Mouse (Mus musculus) bone marrow, adult 2 months (tissue): ENCODE data around the gene Exoc4. TPM values are rescaled to one million over a fixed set of nuclear protein-coding genes. Genes with fewer than 3 reads are reported as not detected.

Experiments used
- H3K27ac ChIP-seq: fragments of 200-500 bp; 2 replicates; pipeline ENCODE4 v1.5.1; 2012; ENCODE audit warnings: low read depth, mild to moderate bottlenecking, control low read depth, inconsistent platforms, low read length; ENCODE audit not compliant: control insufficient read depth, poor library complexity, insufficient read depth
- H3K4me1 ChIP-seq: fragments of 200-500 bp; 2 replicates; pipeline ENCODE4 v1.6.1; 2011; ENCODE audit warnings: low read length; ENCODE audit not compliant: control insufficient read depth, insufficient read depth
- H3K4me3 ChIP-seq: fragments of 200-500 bp; replicated peaks from 2 replicates; pipeline ENCODE3; 2011; ENCODE audit warnings: mild to moderate bottlenecking, low read depth, low read length, control low read depth; ENCODE audit not compliant: control insufficient read depth
- CTCF ChIP-seq: fragments of 200-500 bp; IDR thresholded peaks from 2 replicates; pipeline ENCODE4 v1.5.1; 2011; ENCODE audit warnings: low read length, control low read depth; ENCODE audit not compliant: control insufficient read depth, insufficient read depth
- POLR2A ChIP-seq: fragments of 200-500 bp; IDR thresholded peaks from 2 replicates; pipeline ENCODE4 v1.6.1; 2011; ENCODE audit warnings: low read depth, mild to moderate bottlenecking, control low read depth, low read length, borderline replicate concordance; ENCODE audit not compliant: control insufficient read depth
- WGBS: fragments of 180-500 bp; shearing (Covaris S2); methylation state at CpG from one replicate; pipeline ENCODE4 v1.1.7; 2018; 5-methylcytosine and 5-hydroxymethylcytosine counted together
- polyA plus RNA-seq: library from polyadenylated mRNA; stranded (reverse); fragments of >200 nt; gene quantifications from 2 replicates; pipeline ENCODE4 v1.2.4, GENCODE M21; 2011; ENCODE audit warnings: low replicate concordance; ENCODE audit not compliant: missing spikeins, insufficient read depth, insufficient read length

Exoc4 gene
- polyA plus RNA-seq, 1 experiment: 13.7 TPM

GRCm38 (mm10) chr6:33637192-33637591 is 388.3 kb downstream of the Exoc4 start:
- Histone ChIP-seq H3K4me3 (no peak overlapping the region), H3K27ac (no peak overlapping the region), H3K4me1 (no peaks in the 10 kb centered on the region)
- no peak for TF ChIP-seq POLR2A
- TF ChIP-seq CTCF: no peak
- WGBS: 82% methylated on average over 2 of the region's 2 CpGs

GRCm38 (mm10) chr6:33681778-33682640 is 433.1 kb downstream of the Exoc4 start:
- 75% methylated on average over 10 of the region's 10 CpGs for WGBS
- H3K4me1 ChIP-seq: no peaks in the 10 kb centered on the region
- H3K4me3 ChIP-seq: no peak overlapping the region
- H3K27ac ChIP-seq: no peak overlapping the region
- no peak for TF ChIP-seq CTCF
- no peak for TF ChIP-seq POLR2A

GRCm38 (mm10) chr6:33683533-33683932 is 434.6 kb downstream of the Exoc4 start:
- no peak for TF ChIP-seq POLR2A
- no peak for TF ChIP-seq CTCF
- 43% methylated on average over 3 of the region's 3 CpGs for WGBS
- H3K4me3 ChIP-seq: no peak overlapping the region
- no peak overlapping the region for H3K27ac ChIP-seq
- H3K4me1 ChIP-seq: no peaks in the 10 kb centered on the region

- no peaks in the 10 kb centered on the region for H3K4me1 ChIP-seq
- TF ChIP-seq CTCF: no peak
- TF ChIP-seq POLR2A: no peak
- no peak overlapping the region for H3K27ac ChIP-seq
- 76% methylated on average over 2 of the region's 2 CpGs for WGBS
- H3K4me3 ChIP-seq: no peak overlapping the region
Measured at GRCm38 (mm10) chr6:33685321-33685720, 436.4 kb downstream of the Exoc4 start.

GRCm38 (mm10) chr6:33690601-33691000 is 441.7 kb downstream of the Exoc4 start:
- TF ChIP-seq POLR2A (no peak), CTCF (no peak)
- no peaks in the 10 kb centered on the region for H3K4me1 ChIP-seq
- H3K27ac ChIP-seq: no peak overlapping the region
- H3K4me3 ChIP-seq: no peak overlapping the region
- 79% methylated on average over 5 of the region's 5 CpGs for WGBS

GRCm38 (mm10) chr6:33696976-33697375 is 448.1 kb downstream of the Exoc4 start:
- WGBS: 74% methylated on average over 1 of the region's 1 CpGs
- TF ChIP-seq POLR2A (no peak), CTCF (no peak)
- Histone ChIP-seq H3K4me3 (no peak overlapping the region), H3K4me1 (no peaks in the 10 kb centered on the region), H3K27ac (no peak overlapping the region)

- no peaks in the 10 kb centered on the region for H3K4me1 ChIP-seq
- no peak overlapping the region for H3K27ac ChIP-seq
- 90% methylated on average over 4 of the region's 4 CpGs for WGBS
- H3K4me3 ChIP-seq: no peak overlapping the region
- TF ChIP-seq CTCF (no peak), POLR2A (no peak)
Measured at GRCm38 (mm10) chr6:33708907-33709306, 460.0 kb downstream of the Exoc4 start.

GRCm38 (mm10) chr6:33709340-33709739 is 460.5 kb downstream of the Exoc4 start:
- Histone ChIP-seq H3K27ac (no peak overlapping the region), H3K4me1 (no peaks in the 10 kb centered on the region), H3K4me3 (no peak overlapping the region)
- 87% methylated on average over 5 of the region's 5 CpGs for WGBS
- TF ChIP-seq POLR2A (no peak), CTCF (no peak)

- Histone ChIP-seq H3K4me1 (no peaks in the 10 kb centered on the region), H3K4me3 (no peak overlapping the region), H3K27ac (no peak overlapping the region)
- 72% methylated on average over 3 of the region's 3 CpGs for WGBS
- TF ChIP-seq CTCF (no peak), POLR2A (no peak)
Measured at GRCm38 (mm10) chr6:33711742-33712141, 462.9 kb downstream of the Exoc4 start.
